Mouse (Mus musculus): ENCODE measurements around the gene Rrp7a.

- TF ChIP-seq POLR2A (IDR thresholded peaks at IDR 0.05; ENCODE audit: extremely low read depth, insufficient read depth, low read length): no peak
- TF ChIP-seq CTCF (IDR thresholded peaks at IDR 0.05; ENCODE audit: extremely low read depth, insufficient read depth, low read length): no peak
Measured at GRCm38 (mm10) chr15:83114106-83114505, 8.5 kb downstream of the Rrp7a start.

Data from cortical plate, adult 2 months (tissue).